Mouse (Mus musculus) liver, embryonic 13.5 days (tissue): Measurements from ENCODE around the gene Pigb. TPM values are rescaled to one million over a fixed set of nuclear protein-coding genes. Genes with fewer than 3 reads are reported as not detected.

Experiments
- ATAC-seq: fragments of 200-750 bp; cut with Nextera tagmentation; 2 replicates; pipeline ENCODE4 v1.8.0; 2017; ENCODE audit warnings: low read depth, mild to moderate bottlenecking, moderate number of reproducible peaks, moderate library complexity
- DNase-seq: peaks from one replicate; pipeline ENCODE4 v3.0.0; 2022
- H3K27ac ChIP-seq: fragments of 300-500 bp; sonication (generic); 2 replicates; pipeline ENCODE4 v1.5.1; 2015; ENCODE audit warnings: moderate library complexity, mild to moderate bottlenecking, inconsistent platforms
- H3K27me3 ChIP-seq: fragments of 300-500 bp; sonication (generic); 2 replicates; pipeline ENCODE4 v1.6.1; 2015; ENCODE audit warnings: mild to moderate bottlenecking, inconsistent platforms
- H3K36me3 ChIP-seq: fragments of 300-500 bp; sonication (generic); 2 replicates; pipeline ENCODE4 v1.6.1; 2015; ENCODE audit warnings: mild to moderate bottlenecking, inconsistent platforms
- H3K4me1 ChIP-seq: fragments of 300-500 bp; sonication (generic); replicated peaks from 2 replicates; pipeline ENCODE4 v1.6.1; 2015; ENCODE audit warnings: inconsistent platforms
- H3K4me2 ChIP-seq: fragments of 300-500 bp; sonication (generic); 2 replicates; pipeline ENCODE4 v1.6.1; 2015; ENCODE audit warnings: inconsistent platforms, mild to moderate bottlenecking, moderate library complexity
- H3K4me3 ChIP-seq: fragments of 300-500 bp; sonication (generic); replicated peaks from 2 replicates; pipeline ENCODE4 v1.5.1; 2015; ENCODE audit warnings: mild to moderate bottlenecking, inconsistent platforms
- H3K9ac ChIP-seq: fragments of 300-500 bp; sonication (generic); 2 replicates; pipeline ENCODE4 v1.6.1; 2015; ENCODE audit warnings: mild to moderate bottlenecking, inconsistent platforms
- H3K9me3 ChIP-seq: fragments of 300-500 bp; sonication (generic); replicated peaks from 2 replicates; pipeline ENCODE4 v1.6.1; 2016; ENCODE audit warnings: inconsistent platforms
- WGBS: fragments of 180-500 bp; shearing (Covaris S2); methylation state at CpG from one replicate; pipeline ENCODE4 v1.1.7; 2015; ENCODE audit not compliant: insufficient replicate concordance; 5-methylcytosine and 5-hydroxymethylcytosine counted together
- polyA plus RNA-seq: library from polyadenylated mRNA; unstranded; fragments of >200 nt; fragmentation: Nextera tagmentation; extraction: Ambion mirVana; gene quantifications from 2 replicates; pipeline ENCODE4 v1.2.1, GENCODE M21; 2015

The Pigb gene
- polyA plus RNA-seq, 1 experiment from 2014 or later, result 4.5 TPM

GRCm38 (mm10) chr9:72991420-72991819, 48.8 kb downstream of the Pigb start:
- H3K4me1 ChIP-seq, result peaks cover 13% of the 10 kb centered on the region
- WGBS, result 74% methylated on average over 2 of the region's 2 CpGs
- H3K27me3 ChIP-seq, result no peaks in the 10 kb centered on the region
- H3K4me2 ChIP-seq, result no peak overlapping the region
- no peaks in the 10 kb centered on the region for H3K36me3 ChIP-seq
- DNase-seq (no peak), ATAC-seq (no peak)
- H3K9ac ChIP-seq, result no peak overlapping the region
- no peak overlapping the region for H3K4me3 ChIP-seq
- H3K27ac ChIP-seq, result no peak overlapping the region
- H3K9me3 ChIP-seq, result no peaks in the 10 kb centered on the region

- Histone ChIP-seq H3K9me3 (no peaks in the 10 kb centered on the region), H3K36me3 (no peaks in the 10 kb centered on the region), H3K27me3 (no peaks in the 10 kb centered on the region), H3K4me3 (no peak overlapping the region), H3K4me2 (no peak overlapping the region), H3K27ac (no peak overlapping the region), H3K9ac (no peak overlapping the region), H3K4me1 (peaks cover 26% of the 10 kb centered on the region)
- ATAC-seq, result no peak
- no peak for DNase-seq
- WGBS, result 77% methylated on average over 5 of the region's 5 CpGs
These were observed 51.5 kb downstream of the Pigb start for GRCm38 (mm10) chr9:72988706-72989105.

GRCm38 (mm10) chr9:72987703-72988102, 52.5 kb downstream of the Pigb start:
- H3K9me3 ChIP-seq, result no peaks in the 10 kb centered on the region
- H3K4me1 ChIP-seq, result peaks cover 26% of the 10 kb centered on the region
- no peak overlapping the region for H3K9ac ChIP-seq
- no peak overlapping the region for H3K27ac ChIP-seq
- 47% methylated on average over 3 of the region's 3 CpGs for WGBS
- H3K4me3 ChIP-seq, result no peak overlapping the region
- ATAC-seq (no peak), DNase-seq (no peak)
- no peak overlapping the region for H3K4me2 ChIP-seq
- no peaks in the 10 kb centered on the region for H3K27me3 ChIP-seq
- no peaks in the 10 kb centered on the region for H3K36me3 ChIP-seq

- DNase-seq (peak; percentile 94), ATAC-seq (peak; percentile 99)
- no peaks in the 10 kb centered on the region for H3K27me3 ChIP-seq
- H3K4me3 ChIP-seq, result peak within 1 kb of the TSS; percentile 86
- H3K4me1 ChIP-seq, result peaks cover 23% of the 10 kb centered on the region
- peak within 1 kb of the TSS; percentile 78 for H3K27ac ChIP-seq
- no peaks in the 10 kb centered on the region for H3K36me3 ChIP-seq
- peak within 1 kb of the TSS; percentile 83 for H3K9ac ChIP-seq
- peak within 1 kb of the TSS; percentile 91 for H3K4me2 ChIP-seq
- H3K9me3 ChIP-seq, result no peaks in the 10 kb centered on the region
- under 1% methylated on average over 88 of the region's 88 CpGs for WGBS
These were observed 54.6 kb downstream of the Pigb start, which contains the start of the genes Ccpg1os and Ccpg1 for GRCm38 (mm10) chr9:72985250-72986220. TSS of gene Ccpg1os (minus strand) at chr9:72985382. TSS of gene Ccpg1 (plus strand) at chr9:72985429.

- Histone ChIP-seq H3K9me3 (no peaks in the 10 kb centered on the region), H3K9ac (no peak overlapping the region), H3K27me3 (no peaks in the 10 kb centered on the region), H3K4me2 (no peak overlapping the region), H3K4me3 (no peak overlapping the region), H3K36me3 (no peaks in the 10 kb centered on the region), H3K27ac (no peak overlapping the region), H3K4me1 (peaks cover 17% of the 10 kb centered on the region)
- 40% methylated on average over 2 of the region's 2 CpGs for WGBS
- no peak for ATAC-seq
- DNase-seq, result no peak
These were observed 57.1 kb downstream of the Pigb start for GRCm38 (mm10) chr9:72983066-72983465.

GRCm38 (mm10) chr9:72975242-72975641, 64.9 kb downstream of the Pigb start:
- WGBS, result 74% methylated on average over 1 of the region's 1 CpGs
- no peaks in the 10 kb centered on the region for H3K9me3 ChIP-seq

GRCm38 (mm10) chr9:72974734-72975133, 65.4 kb downstream of the Pigb start:
- DNase-seq (no peak), ATAC-seq (no peak)
- 73% methylated on average over 5 of the region's 5 CpGs for WGBS
- no peak overlapping the region for H3K4me3 ChIP-seq
- H3K9ac ChIP-seq, result no peak overlapping the region
- H3K4me2 ChIP-seq, result no peak overlapping the region
- no peaks in the 10 kb centered on the region for H3K36me3 ChIP-seq
- H3K27me3 ChIP-seq, result no peaks in the 10 kb centered on the region
- H3K4me1 ChIP-seq, result no peaks in the 10 kb centered on the region
- H3K9me3 ChIP-seq, result no peaks in the 10 kb centered on the region
- H3K27ac ChIP-seq, result no peak overlapping the region

More at GRCm38 (mm10) chr9:72975242-72975641, 64.9 kb downstream of the Pigb start:
- Histone ChIP-seq H3K36me3 (no peaks in the 10 kb centered on the region), H3K4me3 (no peak overlapping the region), H3K4me1 (no peaks in the 10 kb centered on the region), H3K4me2 (no peak overlapping the region), H3K27ac (no peak overlapping the region), H3K9ac (no peak overlapping the region), H3K27me3 (no peaks in the 10 kb centered on the region)
- no peak for DNase-seq
- ATAC-seq, result no peak

- H3K27ac ChIP-seq, result no peak overlapping the region
- 0 out of 2 replicates have a peak, but pooled peaks cover 2% of the 10 kb centered on the region for H3K4me1 ChIP-seq
- no peaks in the 10 kb centered on the region for H3K27me3 ChIP-seq
- H3K9me3 ChIP-seq, result no peaks in the 10 kb centered on the region
- H3K36me3 ChIP-seq, result no peaks in the 10 kb centered on the region
- no peak overlapping the region for H3K4me2 ChIP-seq
- ATAC-seq (no peak), DNase-seq (no peak)
- no peak overlapping the region for H3K4me3 ChIP-seq
- H3K9ac ChIP-seq, result no peak overlapping the region
These were observed 67.2 kb downstream of the Pigb start for GRCm38 (mm10) chr9:72972984-72973383.

- H3K4me2 ChIP-seq, result no peak overlapping the region
- H3K27me3 ChIP-seq, result no peaks in the 10 kb centered on the region
- 80% methylated on average over 5 of the region's 5 CpGs for WGBS
- H3K27ac ChIP-seq, result no peak overlapping the region
- H3K4me3 ChIP-seq, result no peak overlapping the region
- H3K9me3 ChIP-seq, result no peaks in the 10 kb centered on the region
- H3K4me1 ChIP-seq, result 0 out of 2 replicates have a peak, but pooled peaks cover 2% of the 10 kb centered on the region
- DNase-seq, result no peak
- no peak overlapping the region for H3K9ac ChIP-seq
- ATAC-seq, result no peak
- H3K36me3 ChIP-seq, result no peaks in the 10 kb centered on the region
These were observed 67.7 kb downstream of the Pigb start for GRCm38 (mm10) chr9:72972435-72972834.

GRCm38 (mm10) chr9:72969874-72970273, 70.3 kb downstream of the Pigb start:
- ATAC-seq (no peak), DNase-seq (no peak)
- Histone ChIP-seq H3K36me3 (no peaks in the 10 kb centered on the region), H3K9me3 (no peaks in the 10 kb centered on the region), H3K9ac (no peak overlapping the region), H3K27ac (no peak overlapping the region), H3K4me3 (no peak overlapping the region), H3K4me2 (no peak overlapping the region), H3K27me3 (no peaks in the 10 kb centered on the region), H3K4me1 (0 out of 2 replicates have a peak, but pooled peaks cover 2% of the 10 kb centered on the region)
- WGBS, result 59% methylated on average over 7 of the region's 7 CpGs

- Histone ChIP-seq H3K9me3 (no peaks in the 10 kb centered on the region), H3K27ac (no peak overlapping the region), H3K36me3 (no peaks in the 10 kb centered on the region), H3K4me2 (no peak overlapping the region), H3K4me3 (no peak overlapping the region), H3K9ac (no peak overlapping the region), H3K4me1 (0 out of 2 replicates have a peak, but pooled peaks cover 2% of the 10 kb centered on the region), H3K27me3 (no peaks in the 10 kb centered on the region)
- WGBS, result 25% methylated on average over 11 of the region's 11 CpGs
- peak; percentile 36; the same call in 1 of the 2 replicates for ATAC-seq
- DNase-seq, result peak; percentile 16
These were observed 71.7 kb downstream of the Pigb start for GRCm38 (mm10) chr9:72968349-72969061.
